Mouse (Mus musculus): ENCODE measurements around the gene Tmem86a. TPM values are rescaled to one million over a fixed set of nuclear protein-coding genes. Genes with fewer than 3 reads are reported as not detected.

Tmem86a gene
- polyA plus RNA-seq, 1 experiment from 2014 or later: 25.6 TPM

GRCm38 (mm10) chr7:47013131-47013767, 37.2 kb upstream of the Tmem86a start:
- H3K4me3 ChIP-seq (ENCODE audit: low read depth, low read length): no peak overlapping the region
- no peak overlapping the region for H3K9ac ChIP-seq (replicated peaks; ENCODE audit: low read depth, low read length)
- H3K27ac ChIP-seq (ENCODE audit: low read length): no peak overlapping the region
- H3K27me3 ChIP-seq (ENCODE audit: control insufficient read depth, insufficient read depth, low read length): no peaks in the 10 kb centered on the region
- WGBS: 36% methylated on average over 9 of the region's 9 CpGs
- no peaks in the 10 kb centered on the region for H3K36me3 ChIP-seq (ENCODE audit: control insufficient read depth, insufficient read depth, low read length)
- peaks cover 16% of the 10 kb centered on the region for H3K4me1 ChIP-seq (ENCODE audit: control insufficient read depth, insufficient read depth, low read length)
- H3K9me3 ChIP-seq (ENCODE audit: control insufficient read depth, low read depth, low read length): no peaks in the 10 kb centered on the region
- no peak overlapping the region for H3K4me2 ChIP-seq (replicated peaks; ENCODE audit: low read depth, low read length)
- no peak for ATAC-seq (ENCODE audit: insufficient number of reproducible peaks, insufficient read depth, low FRiP score, low read depth)

GRCm38 (mm10) chr7:47014564-47015389, 35.6 kb upstream of the Tmem86a start:
- Histone ChIP-seq H3K4me2 (replicated peaks; ENCODE audit: low read depth, low read length) (no peak overlapping the region), H3K4me3 (ENCODE audit: low read depth, low read length) (no peak overlapping the region), H3K36me3 (ENCODE audit: control insufficient read depth, insufficient read depth, low read length) (no peaks in the 10 kb centered on the region), H3K9ac (replicated peaks; ENCODE audit: low read depth, low read length) (no peak overlapping the region), H3K4me1 (ENCODE audit: control insufficient read depth, insufficient read depth, low read length) (peaks cover 10% of the 10 kb centered on the region), H3K27ac (ENCODE audit: low read length) (peak overlapping the region; percentile 40; the same call in 1 of the 2 replicates), H3K27me3 (ENCODE audit: control insufficient read depth, insufficient read depth, low read length) (no peaks in the 10 kb centered on the region), H3K9me3 (ENCODE audit: control insufficient read depth, low read depth, low read length) (no peaks in the 10 kb centered on the region)
- no peak for ATAC-seq (ENCODE audit: insufficient number of reproducible peaks, insufficient read depth, low FRiP score, low read depth)
- 59% methylated on average over 10 of the region's 11 CpGs for WGBS

- peaks cover 10% of the 10 kb centered on the region; the same call in 1 of the 2 replicates for H3K4me1 ChIP-seq (ENCODE audit: control insufficient read depth, insufficient read depth, low read length)
- H3K9me3 ChIP-seq (ENCODE audit: control insufficient read depth, low read depth, low read length): no peaks in the 10 kb centered on the region
- H3K27ac ChIP-seq (ENCODE audit: low read length): peak overlapping the region; percentile 40; the same call in 1 of the 2 replicates
- no peaks in the 10 kb centered on the region for H3K27me3 ChIP-seq (ENCODE audit: control insufficient read depth, insufficient read depth, low read length)
- no peak overlapping the region for H3K4me3 ChIP-seq (ENCODE audit: low read depth, low read length)
- WGBS: 10% methylated on average over 6 of the region's 6 CpGs
- ATAC-seq (ENCODE audit: insufficient number of reproducible peaks, insufficient read depth, low FRiP score, low read depth): peak; percentile 99
- H3K4me2 ChIP-seq (replicated peaks; ENCODE audit: low read depth, low read length): peak overlapping the region; percentile 18; the same call in 1 of the 2 replicates
- H3K36me3 ChIP-seq (ENCODE audit: control insufficient read depth, insufficient read depth, low read length): no peaks in the 10 kb centered on the region
- no peak overlapping the region for H3K9ac ChIP-seq (replicated peaks; ENCODE audit: low read depth, low read length)
Observed at GRCm38 (mm10) chr7:47015390-47016065, 34.9 kb upstream of the Tmem86a start.

- H3K4me2 ChIP-seq (replicated peaks; ENCODE audit: low read depth, low read length): no peak overlapping the region
- no peaks in the 10 kb centered on the region for H3K9me3 ChIP-seq (ENCODE audit: control insufficient read depth, low read depth, low read length)
- H3K36me3 ChIP-seq (ENCODE audit: control insufficient read depth, insufficient read depth, low read length): no peaks in the 10 kb centered on the region
- peaks cover 12% of the 10 kb centered on the region; the same call in 1 of the 2 replicates for H3K4me1 ChIP-seq (ENCODE audit: control insufficient read depth, insufficient read depth, low read length)
- no peak overlapping the region for H3K27ac ChIP-seq (ENCODE audit: low read length)
- 68% methylated on average over 3 of the region's 3 CpGs for WGBS
- ATAC-seq (ENCODE audit: insufficient number of reproducible peaks, insufficient read depth, low FRiP score, low read depth): no peak
- no peaks in the 10 kb centered on the region for H3K27me3 ChIP-seq (ENCODE audit: control insufficient read depth, insufficient read depth, low read length)
- H3K4me3 ChIP-seq (ENCODE audit: low read depth, low read length): no peak overlapping the region
- no peak overlapping the region for H3K9ac ChIP-seq (replicated peaks; ENCODE audit: low read depth, low read length)
Observed at GRCm38 (mm10) chr7:47016602-47017001, 33.8 kb upstream of the Tmem86a start.

GRCm38 (mm10) chr7:47017146-47017545, 33.3 kb upstream of the Tmem86a start:
- ATAC-seq (ENCODE audit: insufficient number of reproducible peaks, insufficient read depth, low FRiP score, low read depth): no peak
- H3K4me3 ChIP-seq (ENCODE audit: low read depth, low read length): no peak overlapping the region
- H3K9me3 ChIP-seq (ENCODE audit: control insufficient read depth, low read depth, low read length): no peaks in the 10 kb centered on the region
- no peak overlapping the region for H3K4me2 ChIP-seq (replicated peaks; ENCODE audit: low read depth, low read length)
- no peak overlapping the region for H3K27ac ChIP-seq (ENCODE audit: low read length)
- WGBS: 71% methylated on average over 7 of the region's 7 CpGs
- H3K9ac ChIP-seq (replicated peaks; ENCODE audit: low read depth, low read length): no peak overlapping the region
- no peaks in the 10 kb centered on the region for H3K36me3 ChIP-seq (ENCODE audit: control insufficient read depth, insufficient read depth, low read length)
- no peaks in the 10 kb centered on the region for H3K27me3 ChIP-seq (ENCODE audit: control insufficient read depth, insufficient read depth, low read length)
- peaks cover 12% of the 10 kb centered on the region; the same call in 1 of the 2 replicates for H3K4me1 ChIP-seq (ENCODE audit: control insufficient read depth, insufficient read depth, low read length)

- no peaks in the 10 kb centered on the region for H3K36me3 ChIP-seq (ENCODE audit: control insufficient read depth, insufficient read depth, low read length)
- no peak overlapping the region for H3K9ac ChIP-seq (replicated peaks; ENCODE audit: low read depth, low read length)
- no peaks in the 10 kb centered on the region for H3K9me3 ChIP-seq (ENCODE audit: control insufficient read depth, low read depth, low read length)
- H3K27me3 ChIP-seq (ENCODE audit: control insufficient read depth, insufficient read depth, low read length): no peaks in the 10 kb centered on the region
- no peak for ATAC-seq (ENCODE audit: insufficient number of reproducible peaks, insufficient read depth, low FRiP score, low read depth)
- H3K4me3 ChIP-seq (ENCODE audit: low read depth, low read length): no peak overlapping the region
- H3K4me2 ChIP-seq (replicated peaks; ENCODE audit: low read depth, low read length): no peak overlapping the region
- peaks cover 12% of the 10 kb centered on the region; the same call in 1 of the 2 replicates for H3K4me1 ChIP-seq (ENCODE audit: control insufficient read depth, insufficient read depth, low read length)
- H3K27ac ChIP-seq (ENCODE audit: low read length): no peak overlapping the region
- 56% methylated on average over 5 of the region's 5 CpGs for WGBS
Observed at GRCm38 (mm10) chr7:47019641-47020040, 30.8 kb upstream of the Tmem86a start.

- WGBS: 10% methylated on average over 8 of the region's 8 CpGs
- Histone ChIP-seq H3K4me1 (ENCODE audit: control insufficient read depth, insufficient read depth, low read length) (0 out of 2 replicates have a peak, but pooled peaks cover 3% of the 10 kb centered on the region), H3K4me3 (ENCODE audit: low read depth, low read length) (no peak overlapping the region), H3K27ac (ENCODE audit: low read length) (no peak overlapping the region), H3K27me3 (ENCODE audit: control insufficient read depth, insufficient read depth, low read length) (no peaks in the 10 kb centered on the region), H3K36me3 (ENCODE audit: control insufficient read depth, insufficient read depth, low read length) (no peaks in the 10 kb centered on the region), H3K9ac (replicated peaks; ENCODE audit: low read depth, low read length) (no peak overlapping the region), H3K4me2 (replicated peaks; ENCODE audit: low read depth, low read length) (peak overlapping the region; percentile 13), H3K9me3 (ENCODE audit: control insufficient read depth, low read depth, low read length) (no peaks in the 10 kb centered on the region)
- no peak for ATAC-seq (ENCODE audit: insufficient number of reproducible peaks, insufficient read depth, low FRiP score, low read depth)
Observed at GRCm38 (mm10) chr7:47020956-47021355, 29.4 kb upstream of the Tmem86a start.

- no peak for ATAC-seq (ENCODE audit: insufficient number of reproducible peaks, insufficient read depth, low FRiP score, low read depth)
- Histone ChIP-seq H3K4me1 (ENCODE audit: control insufficient read depth, insufficient read depth, low read length) (0 out of 2 replicates have a peak, but pooled peaks cover 3% of the 10 kb centered on the region), H3K36me3 (ENCODE audit: control insufficient read depth, insufficient read depth, low read length) (no peaks in the 10 kb centered on the region), H3K9ac (replicated peaks; ENCODE audit: low read depth, low read length) (no peak overlapping the region), H3K27ac (ENCODE audit: low read length) (no peak overlapping the region), H3K27me3 (ENCODE audit: control insufficient read depth, insufficient read depth, low read length) (no peaks in the 10 kb centered on the region), H3K4me3 (ENCODE audit: low read depth, low read length) (no peak overlapping the region), H3K4me2 (replicated peaks; ENCODE audit: low read depth, low read length) (no peak overlapping the region), H3K9me3 (ENCODE audit: control insufficient read depth, low read depth, low read length) (no peaks in the 10 kb centered on the region)
- WGBS: 65% methylated on average over 8 of the region's 8 CpGs
Observed at GRCm38 (mm10) chr7:47022482-47022881, 27.9 kb upstream of the Tmem86a start.

All from stomach, embryonic 14.5 days (tissue).